Mouse (Mus musculus): ENCODE results near the gene Fam71e1. TPM values are rescaled to one million over a fixed set of nuclear protein-coding genes. Genes with fewer than 3 reads are reported as not detected.

The Fam71e1 gene
- polyA plus RNA-seq, 2 experiments, result 1.5 to 1.6 TPM

GRCm38 (mm10) chr7:44530507-44530906, 34.1 kb downstream of the Fam71e1 start:
- no peak for ATAC-seq (ENCODE audit: insufficient read depth)
- no peak overlapping the region for H3K9ac ChIP-seq (replicated peaks)
- no peak overlapping the region for H3K4me2 ChIP-seq (ENCODE audit: low read depth)
- 62% methylated on average over 3 of the region's 3 CpGs for WGBS (ENCODE audit: insufficient replicate concordance)
- H3K27ac ChIP-seq, result no peak overlapping the region
- H3K4me1 ChIP-seq (replicated peaks; ENCODE audit: control insufficient read depth in 2 of 2, insufficient read depth in 2 of 2, low read length in 1 of 2), result peaks cover 2 to 6% of the 10 kb centered on the region in 2 experiments; a peak in 2 of 4 replicates
- TF ChIP-seq EP300 (IDR thresholded peaks at IDR 0.05; ENCODE audit: low read depth) (no peak), CTCF (IDR thresholded peaks at IDR 0.05; ENCODE audit: low read depth) (no peak)
- peaks cover 16% of the 10 kb centered on the region for H3K36me3 ChIP-seq (replicated peaks; ENCODE audit: control insufficient read depth, insufficient read depth, low read depth)
- H3K4me3 ChIP-seq (ENCODE audit: insufficient read depth in 1 of 2, low read depth in 2 of 2, low read length in 2 of 2), result no peak overlapping the region
- H3K9me3 ChIP-seq (ENCODE audit: control insufficient read depth, low read length), result no peaks in the 10 kb centered on the region
- DNase-seq (ENCODE audit: low read depth in 3 of 3, low spot score in 3 of 3), result no peak
- H3K27me3 ChIP-seq (ENCODE audit: control insufficient read depth, insufficient read depth, low read length), result no peaks in the 10 kb centered on the region; the same call in 1 of the 2 replicates

- 24% methylated on average over 5 of the region's 5 CpGs for WGBS (ENCODE audit: insufficient replicate concordance)
- Histone ChIP-seq H3K4me1 (replicated peaks; ENCODE audit: control insufficient read depth in 2 of 2, insufficient read depth in 2 of 2, low read length in 1 of 2) (peaks cover 2 to 6% of the 10 kb centered on the region in 2 experiments; a peak in 2 of 4 replicates), H3K4me3 (ENCODE audit: insufficient read depth in 1 of 2, low read depth in 2 of 2, low read length in 2 of 2) (no peak overlapping the region), H3K27ac (no peak overlapping the region), H3K27me3 (ENCODE audit: control insufficient read depth, insufficient read depth, low read length) (no peaks in the 10 kb centered on the region; the same call in 1 of the 2 replicates), H3K9me3 (ENCODE audit: control insufficient read depth, low read length) (no peaks in the 10 kb centered on the region), H3K9ac (replicated peaks) (no peak overlapping the region), H3K36me3 (replicated peaks; ENCODE audit: control insufficient read depth, insufficient read depth, low read depth) (peaks cover 23% of the 10 kb centered on the region), H3K4me2 (ENCODE audit: low read depth) (no peak overlapping the region)
- DNase-seq (ENCODE audit: low read depth in 3 of 3, low spot score in 3 of 3) (no peak), ATAC-seq (ENCODE audit: insufficient read depth) (no peak)
- TF ChIP-seq CTCF (IDR thresholded peaks at IDR 0.05; ENCODE audit: low read depth) (no peak), EP300 (IDR thresholded peaks at IDR 0.05; ENCODE audit: low read depth) (no peak)
Measured at GRCm38 (mm10) chr7:44531207-44531606, 34.8 kb downstream of the Fam71e1 start.

- Histone ChIP-seq H3K4me2 (ENCODE audit: low read depth) (no peak within 1 kb of the TSS), H3K9ac (replicated peaks) (no peak within 1 kb of the TSS), H3K27ac (no peak within 1 kb of the TSS), H3K4me3 (ENCODE audit: insufficient read depth in 1 of 2, low read depth in 2 of 2, low read length in 2 of 2) (no peak within 1 kb of the TSS), H3K4me1 (replicated peaks; ENCODE audit: control insufficient read depth in 2 of 2, insufficient read depth in 2 of 2, low read length in 1 of 2) (peaks cover 2 to 6% of the 10 kb centered on the region in 2 experiments; a peak in 2 of 4 replicates), H3K36me3 (replicated peaks; ENCODE audit: control insufficient read depth, insufficient read depth, low read depth) (peaks cover 33% of the 10 kb centered on the region), H3K9me3 (ENCODE audit: control insufficient read depth, low read length) (no peaks in the 10 kb centered on the region), H3K27me3 (ENCODE audit: control insufficient read depth, insufficient read depth, low read length) (no peaks in the 10 kb centered on the region; the same call in 1 of the 2 replicates)
- TF ChIP-seq EP300 (IDR thresholded peaks at IDR 0.05; ENCODE audit: low read depth), result no peak
- TF ChIP-seq CTCF (IDR thresholded peaks at IDR 0.05; ENCODE audit: low read depth), result no peak
- DNase-seq (ENCODE audit: low read depth in 3 of 3, low spot score in 3 of 3) (no peak), ATAC-seq (ENCODE audit: insufficient read depth) (no peak)
- WGBS (ENCODE audit: insufficient replicate concordance), result 72% methylated on average over 4 of the region's 4 CpGs
Measured at GRCm38 (mm10) chr7:44531946-44532732, 35.8 kb downstream of the Fam71e1 start, which contains the start of gene Spib. Gene Spib (minus strand): TSS chr7:44532071.

- Histone ChIP-seq H3K27ac (no peak overlapping the region), H3K4me1 (replicated peaks; ENCODE audit: control insufficient read depth in 2 of 2, insufficient read depth in 2 of 2, low read length in 1 of 2) (peaks cover 0 to 3% of the 10 kb centered on the region in 2 experiments; a peak in 1 of 4 replicates), H3K27me3 (ENCODE audit: control insufficient read depth, insufficient read depth, low read length) (no peaks in the 10 kb centered on the region; the same call in 1 of the 2 replicates), H3K4me2 (ENCODE audit: low read depth) (no peak overlapping the region), H3K4me3 (ENCODE audit: insufficient read depth in 1 of 2, low read depth in 2 of 2, low read length in 2 of 2) (no peak overlapping the region), H3K9ac (replicated peaks) (no peak overlapping the region), H3K9me3 (ENCODE audit: control insufficient read depth, low read length) (no peaks in the 10 kb centered on the region), H3K36me3 (replicated peaks; ENCODE audit: control insufficient read depth, insufficient read depth, low read depth) (peaks cover 42% of the 10 kb centered on the region)
- WGBS (ENCODE audit: insufficient replicate concordance), result 79% methylated on average over 29 of the region's 29 CpGs
- DNase-seq (ENCODE audit: low read depth in 3 of 3, low spot score in 3 of 3), result no peak
- no peak for TF ChIP-seq EP300 (IDR thresholded peaks at IDR 0.05; ENCODE audit: low read depth)
- no peak for TF ChIP-seq CTCF (IDR thresholded peaks at IDR 0.05; ENCODE audit: low read depth)
- ATAC-seq (ENCODE audit: insufficient read depth), result no peak
Measured at GRCm38 (mm10) chr7:44532918-44533745, 36.8 kb downstream of the Fam71e1 start.

- no peak for DNase-seq (ENCODE audit: low read depth in 3 of 3, low spot score in 3 of 3)
- Histone ChIP-seq H3K9ac (replicated peaks) (no peak overlapping the region), H3K4me2 (ENCODE audit: low read depth) (no peak overlapping the region), H3K9me3 (ENCODE audit: control insufficient read depth, low read length) (no peaks in the 10 kb centered on the region), H3K4me1 (replicated peaks; ENCODE audit: control insufficient read depth in 2 of 2, insufficient read depth in 2 of 2, low read length in 1 of 2) (no peaks in the 10 kb centered on the region), H3K27me3 (ENCODE audit: control insufficient read depth, insufficient read depth, low read length) (no peaks in the 10 kb centered on the region), H3K27ac (no peak overlapping the region), H3K4me3 (ENCODE audit: insufficient read depth in 1 of 2, low read depth in 2 of 2, low read length in 2 of 2) (no peak overlapping the region), H3K36me3 (replicated peaks; ENCODE audit: control insufficient read depth, insufficient read depth, low read depth) (peaks cover 46% of the 10 kb centered on the region)
- ATAC-seq (ENCODE audit: insufficient read depth), result no peak
- TF ChIP-seq CTCF (IDR thresholded peaks at IDR 0.05; ENCODE audit: low read depth) (no peak), EP300 (IDR thresholded peaks at IDR 0.05; ENCODE audit: low read depth) (no peak)
- 84% methylated on average over 12 of the region's 12 CpGs for WGBS (ENCODE audit: insufficient replicate concordance)
Measured at GRCm38 (mm10) chr7:44533746-44534045, 37.3 kb downstream of the Fam71e1 start.
